Mouse (Mus musculus): ENCODE results near the gene Olfr554.
A peak's percentile ranks its signal among the peaks of the same experiment; 100 is the strongest.
"Not testable (repeated sequence)": the region's sequence is repeated elsewhere in the genome, so short reads cannot be mapped to it uniquely, and the experiment has no call there.

Olfr554 gene

GRCm38 (mm10) chr7:102638132-102638531 lies at the start of gene Olfr554:
Olfr554 (plus strand) TSS chr7:102638432.
- no peak for DNase-seq

- DNase-seq: no peak
Observed at GRCm38 (mm10) chr7:102591786-102592185, 46.4 kb upstream of the Olfr554 start, which contains the start of gene Olfr551. Olfr551 (minus strand) TSS chr7:102591886.

GRCm38 (mm10) chr7:102597378-102598031 lies 40.7 kb upstream of the Olfr554 start, which contains the start of gene Olfr552:
Olfr552 (plus strand) TSS chr7:102597770.
- DNase-seq: peak; percentile 83

GRCm38 (mm10) chr7:102618118-102618517 lies 20.1 kb upstream of the Olfr554 start, which contains the start of gene Olfr553:
Olfr553 (minus strand) TSS chr7:102618218.
- DNase-seq: no peak

- peak; percentile 92 for DNase-seq
Observed at GRCm38 (mm10) chr7:102619608-102620007, 18.6 kb upstream of the Olfr554 start.

- not testable (repeated sequence) for DNase-seq
Observed at GRCm38 (mm10) chr7:102620368-102620767, 17.9 kb upstream of the Olfr554 start.

GRCm38 (mm10) chr7:102636665-102637064 lies 1.6 kb upstream of the Olfr554 start:
- no peak for DNase-seq

- peak; percentile 85 for DNase-seq
Observed at GRCm38 (mm10) chr7:102644945-102645344, 6.7 kb downstream of the Olfr554 start.

GRCm38 (mm10) chr7:102658523-102658922 lies 20.3 kb downstream of the Olfr554 start, which contains the start of gene Olfr555:
Olfr555 (plus strand) TSS chr7:102658823.
- DNase-seq: no peak

GRCm38 (mm10) chr7:102664599-102664998 lies 26.4 kb downstream of the Olfr554 start, which contains the start of gene Olfr556:
Olfr556 (plus strand) TSS chr7:102664899.
- no peak for DNase-seq

- DNase-seq: no peak
Observed at GRCm38 (mm10) chr7:102665378-102665777, 27.1 kb downstream of the Olfr554 start.

GRCm38 (mm10) chr7:102676225-102676624 lies 38.0 kb downstream of the Olfr554 start:
- no peak for DNase-seq

- DNase-seq: no peak
Observed at GRCm38 (mm10) chr7:102681916-102682315, 43.7 kb downstream of the Olfr554 start.

GRCm38 (mm10) chr7:102686944-102687501 lies 48.8 kb downstream of the Olfr554 start, which contains the start of gene Trim68:
Trim68 (minus strand) TSS chr7:102687327.
- DNase-seq: peak; percentile 100

Data from heart, adult 11 months (tissue).